Mouse (Mus musculus): ENCODE results near the gene Vrtn.

GRCm38 (mm10) chr12:84689051-84689450, 48.2 kb downstream of the Vrtn start:
- TF ChIP-seq CTCF (IDR thresholded peaks at IDR 0.05; ENCODE audit: control insufficient read depth, insufficient read depth, low read length) = no peak
- TF ChIP-seq POLR2A (IDR thresholded peaks at IDR 0.05; ENCODE audit: borderline replicate concordance, control insufficient read depth, low read depth, low read length) = no peak

All from bone marrow, adult 2 months (tissue).